Mouse (Mus musculus): Measurements from ENCODE around the gene Hvcn1. TPM values are rescaled to one million over a fixed set of nuclear protein-coding genes. Genes with fewer than 3 reads are reported as not detected.
A peak's percentile ranks its signal among the peaks of the same experiment; 100 is the strongest.

Hvcn1 gene
- polyA plus RNA-seq, 1 experiment from 2014 or later, result 9.8 TPM

DNA sequence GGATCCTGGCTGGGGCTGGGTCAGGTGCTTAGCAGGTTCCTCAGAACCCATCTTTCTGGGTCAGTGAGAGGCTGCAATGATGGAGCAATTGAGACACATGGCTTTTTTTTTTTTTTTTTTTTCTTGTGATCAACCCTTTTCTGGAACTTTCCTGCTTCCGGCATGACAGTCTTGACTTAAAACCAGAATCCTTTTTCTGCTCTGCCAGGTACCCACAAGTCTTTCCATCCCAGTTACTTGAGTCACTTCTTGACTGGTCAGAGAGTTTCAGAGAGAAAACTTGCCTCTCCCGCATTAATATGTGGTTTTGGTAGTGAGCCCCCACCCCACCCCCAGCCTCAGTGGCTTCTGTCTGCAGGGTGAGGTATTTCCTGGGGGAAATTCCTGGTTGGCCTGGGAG lies 17.7 kb downstream of the Hvcn1 start:
- H3K9me3 ChIP-seq (replicated peaks), result no peaks in the 10 kb centered on the region
- no peak overlapping the region for H3K4me2 ChIP-seq (replicated peaks)
- H3K27me3 ChIP-seq, result no peaks in the 10 kb centered on the region
- peaks cover 18% of the 10 kb centered on the region for H3K4me1 ChIP-seq
- 72% methylated on average over 2 of the region's 2 CpGs for WGBS
- no peak for ATAC-seq (ENCODE audit: insufficient number of reproducible peaks, low FRiP score, low TSS enrichment, low read depth)
- H3K4me3 ChIP-seq (replicated peaks), result no peak overlapping the region
- H3K27ac ChIP-seq (replicated peaks), result no peak overlapping the region
- H3K9ac ChIP-seq, result no peak overlapping the region
- H3K36me3 ChIP-seq, result no peaks in the 10 kb centered on the region

DNA sequence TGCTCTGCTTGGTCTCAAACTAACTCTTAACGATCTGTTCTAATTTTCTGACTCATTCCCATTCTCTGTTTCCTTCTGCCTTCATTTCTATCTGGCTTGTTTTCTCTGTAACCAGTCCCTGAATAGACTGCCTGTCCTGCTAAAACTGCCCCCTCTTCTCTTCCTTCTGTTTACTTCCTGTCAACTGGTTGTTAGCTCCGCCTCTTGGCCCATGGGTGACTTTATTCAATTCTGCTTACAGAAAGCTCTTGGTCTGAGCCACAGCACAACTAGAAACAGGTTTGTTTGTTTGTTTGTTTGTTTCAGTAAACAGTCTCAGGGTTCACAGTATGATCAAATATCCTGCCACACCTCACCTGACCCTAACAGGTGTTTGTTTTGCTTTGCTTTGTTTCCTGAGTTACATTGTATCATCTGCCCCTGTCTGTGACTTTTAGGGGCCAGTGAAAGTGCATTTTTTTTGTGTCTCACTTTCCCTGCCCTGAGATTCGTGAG lies 21.7 kb downstream of the Hvcn1 start:
- WGBS, result 75% methylated on average over 3 of the region's 3 CpGs

GRCm38 (mm10) chr5:122228772-122229171 lies 22.2 kb downstream of the Hvcn1 start:
- Histone ChIP-seq H3K4me2 (replicated peaks) (no peak overlapping the region), H3K36me3 (no peaks in the 10 kb centered on the region), H3K9me3 (replicated peaks) (no peaks in the 10 kb centered on the region), H3K27me3 (no peaks in the 10 kb centered on the region), H3K9ac (no peak overlapping the region), H3K27ac (replicated peaks) (no peak overlapping the region), H3K4me3 (replicated peaks) (no peak overlapping the region), H3K4me1 (peaks cover 15% of the 10 kb centered on the region)
- no peak for ATAC-seq (ENCODE audit: insufficient number of reproducible peaks, low FRiP score, low TSS enrichment, low read depth)
- WGBS, result 50% methylated on average over 3 of the region's 4 CpGs

More for the DNA sequence above, 21.7 kb downstream of the Hvcn1 start:
- no peak overlapping the region for H3K9ac ChIP-seq
- H3K27ac ChIP-seq (replicated peaks), result no peak overlapping the region
- H3K27me3 ChIP-seq, result no peaks in the 10 kb centered on the region
- peaks cover 10% of the 10 kb centered on the region; the same call in 1 of the 2 replicates for H3K4me1 ChIP-seq
- H3K4me2 ChIP-seq (replicated peaks), result no peak overlapping the region
- no peaks in the 10 kb centered on the region for H3K36me3 ChIP-seq
- H3K4me3 ChIP-seq (replicated peaks), result no peak overlapping the region
- ATAC-seq (ENCODE audit: insufficient number of reproducible peaks, low FRiP score, low TSS enrichment, low read depth), result no peak
- H3K9me3 ChIP-seq (replicated peaks), result no peaks in the 10 kb centered on the region

DNA sequence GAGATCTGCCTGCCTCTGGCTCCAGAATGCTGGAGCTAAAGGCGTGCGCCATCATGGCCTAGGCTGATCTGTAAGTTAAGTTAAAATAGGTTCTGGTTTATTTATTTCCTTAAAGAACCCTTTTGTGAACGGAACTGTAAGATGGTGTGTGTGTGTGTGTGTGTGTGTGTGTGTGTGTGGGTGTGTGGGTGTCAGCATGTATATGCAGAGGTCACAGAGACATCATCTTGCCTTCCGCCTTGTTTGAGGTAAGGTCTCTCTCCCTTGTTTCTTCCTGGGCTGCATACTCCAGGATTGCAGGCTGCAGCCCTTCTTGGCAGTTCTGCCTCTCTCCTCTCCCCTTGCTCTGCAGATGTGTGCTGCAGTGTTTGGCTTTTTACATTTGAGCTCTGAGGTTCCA lies 24.2 kb downstream of the Hvcn1 start:
- H3K36me3 ChIP-seq, result no peaks in the 10 kb centered on the region
- no peaks in the 10 kb centered on the region for H3K27me3 ChIP-seq
- H3K9ac ChIP-seq, result no peak overlapping the region
- ATAC-seq (ENCODE audit: insufficient number of reproducible peaks, low FRiP score, low TSS enrichment, low read depth), result no peak
- H3K4me3 ChIP-seq (replicated peaks), result no peak overlapping the region
- H3K9me3 ChIP-seq (replicated peaks), result no peaks in the 10 kb centered on the region
- no peak overlapping the region for H3K4me2 ChIP-seq (replicated peaks)
- 93% methylated on average over 4 of the region's 4 CpGs for WGBS
- H3K27ac ChIP-seq (replicated peaks), result no peak overlapping the region
- peaks cover 35% of the 10 kb centered on the region for H3K4me1 ChIP-seq

GRCm38 (mm10) chr5:122231431-122231830 lies 24.8 kb downstream of the Hvcn1 start:
- Histone ChIP-seq H3K27ac (replicated peaks) (no peak overlapping the region), H3K9ac (no peak overlapping the region), H3K27me3 (no peaks in the 10 kb centered on the region), H3K4me3 (replicated peaks) (no peak overlapping the region), H3K4me1 (peaks cover 39% of the 10 kb centered on the region), H3K36me3 (no peaks in the 10 kb centered on the region), H3K4me2 (replicated peaks) (no peak overlapping the region), H3K9me3 (replicated peaks) (no peaks in the 10 kb centered on the region)
- no peak for ATAC-seq (ENCODE audit: insufficient number of reproducible peaks, low FRiP score, low TSS enrichment, low read depth)
- 58% methylated on average over 6 of the region's 6 CpGs for WGBS

DNA sequence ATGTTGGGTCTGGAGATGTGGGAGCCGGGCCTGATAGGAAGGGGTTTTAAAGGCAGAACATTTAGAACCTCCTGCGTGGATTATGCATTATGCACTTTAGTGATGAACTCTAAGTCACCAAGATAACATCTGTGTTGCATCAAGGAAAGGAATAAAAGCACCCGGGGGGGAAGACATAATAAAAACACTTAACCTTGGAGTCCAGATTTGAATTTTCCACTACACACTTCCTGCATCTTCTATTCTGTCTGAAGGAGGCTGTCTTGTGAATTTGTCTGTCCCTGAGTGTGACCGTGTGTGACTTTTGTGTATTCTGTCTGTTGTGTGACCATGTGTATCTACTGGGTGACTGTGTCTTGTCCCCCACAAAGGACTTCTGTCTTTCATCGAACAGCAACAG lies 25.4 kb downstream of the Hvcn1 start:
- H3K4me1 ChIP-seq, result peaks cover 40% of the 10 kb centered on the region
- 44% methylated on average over 5 of the region's 5 CpGs for WGBS
- H3K27ac ChIP-seq (replicated peaks), result 0 out of 2 replicates have a peak overlapping the region, but pooled peaks have one; percentile 44
- no peak for ATAC-seq (ENCODE audit: insufficient number of reproducible peaks, low FRiP score, low TSS enrichment, low read depth)
- H3K9me3 ChIP-seq (replicated peaks), result no peaks in the 10 kb centered on the region
- H3K36me3 ChIP-seq, result no peaks in the 10 kb centered on the region
- no peaks in the 10 kb centered on the region for H3K27me3 ChIP-seq
- no peak overlapping the region for H3K4me2 ChIP-seq (replicated peaks)
- no peak overlapping the region for H3K4me3 ChIP-seq (replicated peaks)
- no peak overlapping the region for H3K9ac ChIP-seq

GRCm38 (mm10) chr5:122233077-122233581 lies 26.5 kb downstream of the Hvcn1 start:
- Histone ChIP-seq H3K4me1 (peaks cover 46% of the 10 kb centered on the region), H3K4me3 (replicated peaks) (no peak overlapping the region), H3K27ac (replicated peaks) (no peak overlapping the region), H3K27me3 (no peaks in the 10 kb centered on the region), H3K36me3 (no peaks in the 10 kb centered on the region), H3K9ac (no peak overlapping the region), H3K9me3 (replicated peaks) (no peaks in the 10 kb centered on the region), H3K4me2 (replicated peaks) (no peak overlapping the region)
- no peak for ATAC-seq (ENCODE audit: insufficient number of reproducible peaks, low FRiP score, low TSS enrichment, low read depth)
- WGBS, result 73% methylated on average over 14 of the region's 14 CpGs

DNA sequence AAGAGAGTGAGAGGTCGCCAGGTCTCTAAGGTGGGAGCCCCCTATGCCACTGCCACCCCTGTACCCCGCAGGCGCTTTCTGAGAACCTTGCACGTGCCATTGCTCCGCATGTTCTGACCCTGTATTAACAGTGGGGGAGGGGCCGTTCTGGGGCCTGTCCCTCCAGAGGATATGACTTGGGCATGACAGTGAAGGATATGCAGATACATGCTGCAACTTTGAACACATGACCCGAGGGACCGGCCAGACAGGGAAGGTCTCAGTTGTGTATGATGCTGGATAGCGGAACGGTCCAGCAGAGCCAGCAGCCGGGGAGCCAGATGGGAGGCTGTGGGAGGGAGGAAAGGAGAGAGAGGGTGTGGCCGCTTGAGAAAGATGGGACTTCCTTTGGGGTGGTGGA lies 27.1 kb downstream of the Hvcn1 start:
- no peak for ATAC-seq (ENCODE audit: insufficient number of reproducible peaks, low FRiP score, low TSS enrichment, low read depth)
- Histone ChIP-seq H3K4me2 (replicated peaks) (no peak overlapping the region), H3K27me3 (no peaks in the 10 kb centered on the region), H3K4me3 (replicated peaks) (no peak overlapping the region), H3K9ac (no peak overlapping the region), H3K27ac (replicated peaks) (no peak overlapping the region), H3K9me3 (replicated peaks) (no peaks in the 10 kb centered on the region), H3K36me3 (no peaks in the 10 kb centered on the region), H3K4me1 (peaks cover 51% of the 10 kb centered on the region)
- WGBS, result 80% methylated on average over 12 of the region's 12 CpGs

GRCm38 (mm10) chr5:122234319-122235195 lies 28.0 kb downstream of the Hvcn1 start:
- Histone ChIP-seq H3K4me3 (replicated peaks) (no peak overlapping the region), H3K27ac (replicated peaks) (peak overlapping the region; percentile 86), H3K36me3 (no peaks in the 10 kb centered on the region), H3K27me3 (no peaks in the 10 kb centered on the region), H3K9ac (no peak overlapping the region; the same call in 1 of the 2 replicates), H3K9me3 (replicated peaks) (no peaks in the 10 kb centered on the region), H3K4me1 (peaks cover 56% of the 10 kb centered on the region), H3K4me2 (replicated peaks) (peak overlapping the region; percentile 17; the same call in 1 of the 2 replicates)
- 39% methylated on average over 9 of the region's 9 CpGs for WGBS
- 0 out of 2 replicates have a peak, but pooled peaks have one; percentile 3 for ATAC-seq (ENCODE audit: insufficient number of reproducible peaks, low FRiP score, low TSS enrichment, low read depth)

- no peak overlapping the region; the same call in 1 of the 2 replicates for H3K9ac ChIP-seq
- peaks cover 60% of the 10 kb centered on the region for H3K4me1 ChIP-seq
- H3K27ac ChIP-seq (replicated peaks), result peak overlapping the region; percentile 86
- H3K27me3 ChIP-seq, result no peaks in the 10 kb centered on the region
- peak overlapping the region; percentile 17; the same call in 1 of the 2 replicates for H3K4me2 ChIP-seq (replicated peaks)
- no peaks in the 10 kb centered on the region for H3K9me3 ChIP-seq (replicated peaks)
- no peaks in the 10 kb centered on the region for H3K36me3 ChIP-seq
- 16% methylated on average over 9 of the region's 9 CpGs for WGBS
- 0 out of 2 replicates have a peak, but pooled peaks have one; percentile 32 for ATAC-seq (ENCODE audit: insufficient number of reproducible peaks, low FRiP score, low TSS enrichment, low read depth)
- no peak overlapping the region for H3K4me3 ChIP-seq (replicated peaks)
Observed at GRCm38 (mm10) chr5:122235196-122235836, 28.7 kb downstream of the Hvcn1 start.

- H3K9me3 ChIP-seq (replicated peaks), result no peaks in the 10 kb centered on the region
- 29% methylated on average over 5 of the region's 5 CpGs for WGBS
- peak overlapping the region; percentile 80 for H3K27ac ChIP-seq (replicated peaks)
- H3K9ac ChIP-seq, result no peak overlapping the region
- no peaks in the 10 kb centered on the region for H3K27me3 ChIP-seq
- H3K4me1 ChIP-seq, result peaks cover 64% of the 10 kb centered on the region
- H3K36me3 ChIP-seq, result peaks cover 7% of the 10 kb centered on the region; the same call in 1 of the 2 replicates
- ATAC-seq (ENCODE audit: insufficient number of reproducible peaks, low FRiP score, low TSS enrichment, low read depth), result no peak
- H3K4me3 ChIP-seq (replicated peaks), result no peak overlapping the region
- H3K4me2 ChIP-seq (replicated peaks), result no peak overlapping the region
Observed at GRCm38 (mm10) chr5:122237200-122237599, 30.6 kb downstream of the Hvcn1 start.
